Mouse (Mus musculus) erythroblast, embryonic 14.5 days (primary cell): ENCODE measurements around the gene Plagl2.

ENCODE experiments used
- GATA1 ChIP-seq: IDR thresholded peaks from 2 replicates; pipeline ENCODE4 v1.6.1; 2012; ENCODE audit warnings: low read length, inconsistent platforms, mixed read lengths
- TAL1 ChIP-seq: IDR thresholded peaks from 3 replicates; pipeline ENCODE4 v1.6.1; 2012; ENCODE audit warnings: low read length, inconsistent platforms, mixed read lengths

DNA sequence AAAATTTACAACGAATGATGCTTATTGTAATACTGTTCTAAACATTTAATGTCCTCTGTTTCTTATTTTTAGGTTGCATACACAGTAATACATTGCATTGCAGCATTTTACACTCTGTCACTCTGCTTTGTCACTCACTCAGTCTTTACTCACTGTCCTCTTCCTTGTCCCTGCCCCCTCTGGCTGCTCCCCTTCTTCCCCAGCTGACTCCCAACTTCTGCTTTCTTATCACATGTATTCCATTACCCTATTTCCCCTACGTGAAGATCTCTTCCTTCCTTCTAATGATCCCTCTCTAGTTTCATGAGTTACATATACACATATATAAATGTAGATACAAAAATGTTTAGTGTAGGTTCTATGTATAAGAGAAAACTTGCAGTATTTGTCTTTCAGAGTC, 42.1 kb downstream of the Plagl2 start:
- TF ChIP-seq TAL1 (no peak), GATA1 (no peak)
